Mouse (Mus musculus) CH12.LX (cell line): ENCODE data around the gene Pafah1b2.

Source experiments
- CHD1 ChIP-seq: IDR thresholded peaks from 2 replicates; pipeline ENCODE4 v1.6.1; 2012; ENCODE audit warnings: low read depth, low read length, improper control_type of control experiment, inconsistent platforms
- CTCF ChIP-seq, 2 experiments: IDR thresholded peaks in 1 of 2; conservative IDR thresholded peaks in 1 of 2; 2 replicates each; pipeline ENCODE4 v1.5.1; 2011 to 2012; ENCODE audit warnings: low read depth in 2 of 2, low read length in 2 of 2, improper control_type of control experiment in 1 of 2, inconsistent platforms in 1 of 2, mild to moderate bottlenecking in 1 of 2, moderate library complexity in 1 of 2
- HCFC1 ChIP-seq: IDR thresholded peaks from 2 replicates; pipeline ENCODE4 v1.6.1; 2012; ENCODE audit warnings: low read depth, mild to moderate bottlenecking, inconsistent platforms, low read length, improper control_type of control experiment
- MAFK ChIP-seq: IDR thresholded peaks from 2 replicates; pipeline ENCODE4 v1.6.1; 2011; ENCODE audit warnings: low read length, improper control_type of control experiment; ENCODE audit not compliant: insufficient replicate concordance
- MEF2A ChIP-seq: IDR thresholded peaks from 2 replicates; pipeline ENCODE4 v1.6.1; 2014; ENCODE audit warnings: low read depth, mild to moderate bottlenecking, inconsistent platforms, low read length, improper control_type of control experiment, borderline replicate concordance
- POLR2A ChIP-seq: IDR thresholded peaks from 2 replicates; pipeline ENCODE4 v1.6.1; 2011; ENCODE audit warnings: low read depth, mild to moderate bottlenecking, improper control_type of control experiment, low read length
- RCOR1 ChIP-seq: conservative IDR thresholded peaks from 2 replicates; pipeline ENCODE4 v1.6.1; 2012; ENCODE audit warnings: low read depth, mild to moderate bottlenecking, inconsistent platforms, low read length, improper control_type of control experiment
- TBP ChIP-seq: conservative IDR thresholded peaks from 2 replicates; pipeline ENCODE4 v1.6.1; 2011; ENCODE audit warnings: low read depth, low read length, improper control_type of control experiment
- TCF12 ChIP-seq: IDR thresholded peaks from 2 replicates; pipeline ENCODE4 v1.6.1; 2014; ENCODE audit warnings: low read depth, mild to moderate bottlenecking, inconsistent platforms, low read length, improper control_type of control experiment

GRCm38 (mm10) chr9:46019975-46020374 is 7.5 kb upstream of the Pafah1b2 start:
- TF ChIP-seq MEF2A (0 out of 2 replicates have a peak, but pooled peaks have one; percentile 3), POLR2A (no peak), TBP (no peak), CTCF (conservative IDR thresholded peaks at IDR 0.05 in 1 of 2, IDR thresholded peaks at IDR 0.05 in 1 of 2; ENCODE audit: low read depth in 2 of 2, low read length in 2 of 2) (no peak), CHD1 (no peak), TCF12 (no peak), HCFC1 (no peak), RCOR1 (no peak), MAFK (no peak)
